Comparison of ENCODE assay signal across 16 mouse cellular contexts in genomic region chr1:128663207-128663606, GRCm38 (mm10).
"Had no signal": no experiment of that assay in that cellular context is flagged by ENCODE, and none has a peak within 500 bp of the region (broad histone marks: within the 10 kb centered on the region; RNA-seq: fewer than 3 reads in every experiment).

No protein-coding gene starts in this region.

- H3K27me3 ChIP-seq: neural tube, embryonic 12.5 days; neural tube, embryonic 13.5 days; neural tube, embryonic 15.5 days; stomach, embryonic 15.5 days had no signal

- H3K27ac ChIP-seq: neural tube, embryonic 12.5 days; neural tube, embryonic 13.5 days; neural tube, embryonic 15.5 days; stomach, embryonic 15.5 days; stomach, postnatal 0 days had no signal

- H3K36me3 ChIP-seq: neural tube, embryonic 12.5 days; neural tube, embryonic 13.5 days; neural tube, embryonic 15.5 days; stomach, embryonic 15.5 days had no signal

- H3K4me2 ChIP-seq: neural tube, embryonic 12.5 days; neural tube, embryonic 13.5 days; neural tube, embryonic 15.5 days; stomach, embryonic 15.5 days had no signal

- H3K4me1 ChIP-seq: neural tube, embryonic 15.5 days; stomach, embryonic 15.5 days had no signal

- H3K9ac ChIP-seq: neural tube, embryonic 12.5 days; neural tube, embryonic 13.5 days; neural tube, embryonic 15.5 days; stomach, embryonic 15.5 days had no signal

- DNase-seq: retina, postnatal 1 day; right cerebral cortex, adult 18-20 months; right cerebral cortex, postnatal 14 days; right cerebral cortex, postnatal 25 days; right cerebral cortex, postnatal 4 days; spleen, adult 18-20 months; thymus, adult 2 months; thymus, postnatal 14 days; thymus, postnatal 25 days; thymus, postnatal 36 days; thymus, postnatal 4 days had no signal

- H3K4me3 ChIP-seq: neural tube, embryonic 12.5 days; neural tube, embryonic 13.5 days; neural tube, embryonic 15.5 days; stomach, embryonic 15.5 days had no signal

- H3K9me3 ChIP-seq: neural tube, embryonic 12.5 days; neural tube, embryonic 13.5 days; neural tube, embryonic 15.5 days; stomach, embryonic 15.5 days had no signal
